Mouse (Mus musculus): ENCODE results near the gene 4930563M21Rik. TPM values are rescaled to one million over a fixed set of nuclear protein-coding genes. Genes with fewer than 3 reads are reported as not detected.
A peak's percentile ranks its signal among the peaks of the same experiment; 100 is the strongest.

Gene 4930563M21Rik
- polyA plus RNA-seq, 1 experiment from 2014 or later, result not detected

DNA sequence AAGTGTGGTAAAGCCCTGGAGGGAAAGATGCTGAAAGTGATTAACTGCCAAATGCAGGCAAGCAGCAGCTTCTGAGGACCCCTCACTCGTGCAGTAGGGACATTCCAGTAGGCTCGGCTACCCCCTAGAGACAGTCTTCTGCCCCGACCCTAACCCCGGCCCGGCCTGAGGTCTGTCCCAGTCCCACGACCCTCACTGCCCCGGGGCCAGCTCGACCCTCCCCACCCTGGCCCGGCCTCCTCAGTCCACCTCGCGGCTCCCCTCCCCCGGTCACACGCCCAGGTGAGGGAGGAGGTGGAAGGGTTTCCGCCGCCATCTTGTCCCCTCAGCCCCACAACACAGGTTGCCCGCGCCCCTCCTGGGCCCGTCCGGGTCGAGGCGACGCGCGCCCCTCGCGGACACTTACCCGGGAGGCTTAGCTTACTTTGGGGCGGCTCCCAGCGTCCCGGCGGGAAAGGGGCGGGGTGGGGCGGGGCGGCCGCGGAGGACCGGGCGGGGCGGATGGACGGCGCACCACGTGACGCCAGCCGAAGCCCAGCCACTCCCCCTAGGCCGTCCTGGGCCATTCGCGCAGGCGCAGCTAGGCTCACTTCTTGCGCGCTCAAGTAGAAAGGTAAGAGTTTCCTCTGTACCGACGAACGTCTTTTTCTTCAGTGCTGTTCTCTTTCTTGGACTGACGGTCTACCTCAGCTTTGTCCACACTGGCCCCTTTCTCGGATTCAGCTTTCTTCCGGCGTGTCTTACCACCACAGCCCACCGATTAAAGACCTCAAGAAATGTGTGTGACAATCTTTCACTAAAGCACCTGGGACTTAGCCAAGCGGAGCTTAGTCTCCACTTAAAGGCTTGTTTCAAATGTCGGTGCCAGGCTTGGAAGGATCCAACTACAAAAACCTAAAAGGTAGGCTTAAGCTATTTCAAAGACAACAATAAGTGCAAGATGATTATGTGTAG is 72.4 kb downstream of the 4930563M21Rik start, which contains the start of gene Scaper:
Gene Scaper, minus strand, starts transcription at position 456 of the 954 bp plus-strand sequence.
- peak; percentile 98 for ATAC-seq (ENCODE audit: low FRiP score)
- no peaks in the 10 kb centered on the region for H3K9me3 ChIP-seq
- no peaks in the 10 kb centered on the region for H3K27me3 ChIP-seq
- H3K4me2 ChIP-seq, result peak within 1 kb of the TSS; percentile 63
- H3K36me3 ChIP-seq, result no peaks in the 10 kb centered on the region
- peak within 1 kb of the TSS; percentile 88 for H3K9ac ChIP-seq
- H3K4me3 ChIP-seq, result peak within 1 kb of the TSS; percentile 72
- WGBS, result under 1% methylated on average over 54 of the region's 60 CpGs
- H3K4me1 ChIP-seq (replicated peaks), result peaks cover 19% of the 10 kb centered on the region
- peak within 1 kb of the TSS; percentile 91 for H3K27ac ChIP-seq

DNA sequence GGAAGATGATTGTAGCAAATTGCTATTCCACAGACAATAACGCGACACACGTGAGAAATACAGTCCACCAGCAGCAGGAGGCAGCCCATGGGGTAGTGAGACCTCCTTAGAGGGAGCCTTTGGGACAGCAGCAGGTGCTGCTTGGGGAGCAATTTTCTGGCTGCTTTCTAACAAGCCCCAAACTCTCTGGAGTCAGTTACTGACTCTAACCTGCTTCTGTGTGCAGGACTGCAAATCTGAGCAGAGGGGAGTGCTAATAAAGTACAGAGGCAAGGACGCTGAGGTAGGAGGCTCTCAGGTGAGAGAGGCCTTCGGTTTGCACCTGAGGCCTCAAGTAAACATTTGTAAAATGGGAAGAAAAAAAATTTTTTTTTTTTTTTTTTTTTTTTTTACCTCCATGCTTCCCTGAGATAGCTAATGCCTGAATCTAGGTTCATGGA is 73.1 kb downstream of the 4930563M21Rik start:
- Histone ChIP-seq H3K36me3 (no peaks in the 10 kb centered on the region), H3K27me3 (no peaks in the 10 kb centered on the region), H3K9me3 (no peaks in the 10 kb centered on the region), H3K4me3 (peak overlapping the region; percentile 72), H3K4me2 (peak overlapping the region; percentile 63), H3K27ac (peak overlapping the region; percentile 91), H3K9ac (peak overlapping the region; percentile 88), H3K4me1 (replicated peaks) (peaks cover 19% of the 10 kb centered on the region)
- 35% methylated on average over 5 of the region's 5 CpGs for WGBS
- no peak for ATAC-seq (ENCODE audit: low FRiP score)

DNA sequence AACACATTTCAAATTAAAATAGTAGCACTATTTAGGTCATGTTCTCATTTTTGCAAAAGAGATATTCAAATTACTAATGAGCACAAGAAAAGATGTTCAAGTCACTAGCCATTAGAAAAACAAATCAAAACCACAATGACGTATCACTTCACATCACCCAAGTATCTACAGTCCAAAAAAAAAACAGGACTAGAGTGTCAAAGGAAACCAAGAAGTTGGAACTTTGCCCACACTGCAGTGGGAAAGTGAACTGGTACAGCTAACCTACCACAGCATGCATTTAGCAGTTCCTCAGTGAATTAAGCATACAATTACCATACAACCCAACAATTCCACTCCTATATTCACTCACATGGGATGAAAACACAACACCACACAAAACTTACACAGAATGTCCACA is 77.9 kb downstream of the 4930563M21Rik start:
- 92% methylated on average over 1 of the region's 1 CpGs for WGBS
- Histone ChIP-seq H3K9ac (no peak overlapping the region), H3K27me3 (no peaks in the 10 kb centered on the region), H3K36me3 (no peaks in the 10 kb centered on the region), H3K4me1 (replicated peaks) (peaks cover 7% of the 10 kb centered on the region), H3K4me2 (no peak overlapping the region), H3K9me3 (no peaks in the 10 kb centered on the region), H3K27ac (no peak overlapping the region), H3K4me3 (no peak overlapping the region)
- ATAC-seq (ENCODE audit: low FRiP score), result no peak

DNA sequence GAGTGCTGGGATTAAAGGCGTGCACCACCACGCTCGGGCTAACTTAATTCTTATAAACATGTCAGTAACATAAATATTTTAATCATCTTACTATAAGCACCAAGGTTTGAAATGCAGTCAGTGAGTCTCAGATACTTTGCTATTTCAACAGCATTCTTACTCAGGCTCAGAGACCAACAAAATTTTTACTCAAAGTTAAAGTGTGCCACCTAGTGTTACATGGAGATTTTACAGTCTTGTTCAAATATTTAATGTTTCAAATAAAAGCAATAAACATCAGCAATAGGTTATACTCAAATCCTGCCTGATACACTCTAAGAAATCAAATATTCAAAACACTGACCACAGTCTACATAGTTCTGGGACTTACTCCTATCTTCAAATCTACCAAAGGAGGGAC is 91.8 kb downstream of the 4930563M21Rik start:
- ATAC-seq (ENCODE audit: low FRiP score), result no peak
- Histone ChIP-seq H3K4me3 (no peak overlapping the region), H3K36me3 (peaks cover 2% of the 10 kb centered on the region), H3K27me3 (no peaks in the 10 kb centered on the region), H3K27ac (no peak overlapping the region), H3K9ac (no peak overlapping the region), H3K9me3 (no peaks in the 10 kb centered on the region), H3K4me1 (replicated peaks) (no peaks in the 10 kb centered on the region), H3K4me2 (no peak overlapping the region)
- WGBS, result 75% methylated on average over 3 of the region's 3 CpGs

DNA sequence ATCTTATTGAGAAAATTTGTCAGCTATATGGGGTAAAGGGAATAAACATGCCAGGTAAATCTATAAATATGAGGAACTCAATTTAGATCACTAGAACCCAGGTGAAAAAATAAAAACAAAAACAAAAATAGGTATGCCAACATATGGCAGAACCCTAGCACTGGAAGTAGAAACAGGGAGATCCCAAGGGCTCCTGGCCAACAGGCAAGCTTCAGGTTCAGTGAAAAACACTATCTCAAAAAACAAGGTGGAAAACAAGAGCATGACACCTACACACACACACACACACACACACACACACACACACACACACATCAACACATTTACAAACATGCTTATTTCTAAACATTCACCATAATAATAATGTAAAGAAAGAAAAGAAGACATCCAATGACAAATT is 93.6 kb downstream of the 4930563M21Rik start:
- Histone ChIP-seq H3K9me3 (no peaks in the 10 kb centered on the region), H3K4me2 (no peak overlapping the region), H3K36me3 (peaks cover 3% of the 10 kb centered on the region), H3K4me1 (replicated peaks) (no peaks in the 10 kb centered on the region), H3K27me3 (no peaks in the 10 kb centered on the region), H3K9ac (no peak overlapping the region), H3K4me3 (no peak overlapping the region), H3K27ac (no peak overlapping the region)
- no peak for ATAC-seq (ENCODE audit: low FRiP score)

Other genes starting within 250 kb of the 4930563M21Rik start
- 42.1 and 43.3 TPM in 2 replicates for gene Scaper, start 72.4 kb downstream of the 4930563M21Rik start, polyA plus RNA-seq (2015; fragmentation: Nextera tagmentation; extraction: Ambion mirVana)
- gene Rcn2, start 31.3 kb upstream of the 4930563M21Rik start, polyA plus RNA-seq (2015; fragmentation: Nextera tagmentation; extraction: Ambion mirVana), result 296 and 301 TPM in 2 replicates
- gene Pstpip1, start 79.4 kb upstream of the 4930563M21Rik start, polyA plus RNA-seq (2015; fragmentation: Nextera tagmentation; extraction: Ambion mirVana), result 0.70 and 0.73 TPM in 2 replicates
- gene Tspan3, start 154.9 kb upstream of the 4930563M21Rik start, polyA plus RNA-seq (2015; fragmentation: Nextera tagmentation; extraction: Ambion mirVana), result 575 and 579 TPM in 2 replicates

All from hindbrain, embryonic 13.5 days (tissue).